Mouse (Mus musculus): ENCODE measurements around the gene Mvb12b. TPM values are rescaled to one million over a fixed set of nuclear protein-coding genes. Genes with fewer than 3 reads are reported as not detected.
A peak's percentile ranks its signal among the peaks of the same experiment; 100 is the strongest.
"Not testable (repeated sequence)": the region's sequence is repeated elsewhere in the genome, so short reads cannot be mapped to it uniquely, and the experiment has no call there.

The Mvb12b gene
- polyA plus RNA-seq, 1 experiment: 49.9 TPM

DNA sequence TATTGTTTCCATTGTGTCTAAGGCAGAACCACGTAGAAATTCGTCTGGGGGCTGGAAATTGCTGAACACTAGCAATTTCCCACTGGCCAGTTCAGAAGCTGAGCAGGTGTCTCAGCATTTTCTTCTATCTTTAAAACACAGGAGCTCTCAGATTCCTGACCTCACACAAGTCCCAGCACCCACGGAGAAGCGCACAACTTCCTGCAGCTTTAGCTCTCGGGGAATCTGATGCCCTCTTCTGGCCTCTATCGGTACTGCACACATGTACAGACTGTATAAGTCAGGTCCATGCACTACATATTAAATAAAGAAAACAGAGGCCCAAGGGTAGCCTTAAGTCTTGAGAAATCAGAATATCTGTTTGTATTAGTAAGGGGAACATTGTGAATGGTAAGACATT lies 30.6 kb upstream of the Mvb12b start:
- DNase-seq: peak; percentile 46

DNA sequence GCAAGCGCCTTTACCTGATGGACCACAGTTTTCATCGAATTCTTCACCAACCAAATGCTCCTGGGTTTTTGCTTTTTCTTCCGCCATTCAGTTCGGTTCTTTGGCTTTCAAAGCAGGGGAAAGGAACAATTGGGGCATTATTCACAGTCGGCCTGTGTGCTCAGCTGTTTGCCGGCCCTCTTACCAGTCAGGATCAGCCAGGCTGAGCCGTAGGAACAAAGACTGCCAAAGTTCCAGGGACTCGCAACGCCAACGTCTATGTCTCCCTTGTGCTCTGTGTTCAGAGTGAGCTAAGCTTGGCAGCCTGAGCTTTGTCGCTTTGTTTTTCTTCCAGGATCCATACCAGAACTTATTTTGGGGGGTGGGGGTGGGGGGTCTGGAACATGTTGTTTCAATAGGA lies 28.9 kb upstream of the Mvb12b start:
- TF ChIP-seq POLR2A (IDR thresholded peaks at IDR 0.05; ENCODE audit: borderline replicate concordance, extremely low read depth, low read depth, low read length) (no peak), CTCF (IDR thresholded peaks at IDR 0.05; ENCODE audit: insufficient read depth, low read length) (no peak)
- WGBS: 71% methylated on average over 11 of the region's 11 CpGs
- DNase-seq: no peak
- no peaks in the 10 kb centered on the region for H3K4me1 ChIP-seq (ENCODE audit: control insufficient read depth, insufficient read depth, low read length)
- H3K4me3 ChIP-seq (replicated peaks; ENCODE audit: extremely low read depth, low read depth, low read length): no peak overlapping the region

More for the DNA sequence above, 30.6 kb upstream of the Mvb12b start:
- H3K4me3 ChIP-seq (replicated peaks; ENCODE audit: extremely low read depth, low read depth, low read length): no peak overlapping the region
- no peaks in the 10 kb centered on the region for H3K4me1 ChIP-seq (ENCODE audit: control insufficient read depth, insufficient read depth, low read length)
- no peak for TF ChIP-seq POLR2A (IDR thresholded peaks at IDR 0.05; ENCODE audit: borderline replicate concordance, extremely low read depth, low read depth, low read length)
- peak; percentile 61 for TF ChIP-seq CTCF (IDR thresholded peaks at IDR 0.05; ENCODE audit: insufficient read depth, low read length)
- 55% methylated on average over 6 of the region's 6 CpGs for WGBS

DNA sequence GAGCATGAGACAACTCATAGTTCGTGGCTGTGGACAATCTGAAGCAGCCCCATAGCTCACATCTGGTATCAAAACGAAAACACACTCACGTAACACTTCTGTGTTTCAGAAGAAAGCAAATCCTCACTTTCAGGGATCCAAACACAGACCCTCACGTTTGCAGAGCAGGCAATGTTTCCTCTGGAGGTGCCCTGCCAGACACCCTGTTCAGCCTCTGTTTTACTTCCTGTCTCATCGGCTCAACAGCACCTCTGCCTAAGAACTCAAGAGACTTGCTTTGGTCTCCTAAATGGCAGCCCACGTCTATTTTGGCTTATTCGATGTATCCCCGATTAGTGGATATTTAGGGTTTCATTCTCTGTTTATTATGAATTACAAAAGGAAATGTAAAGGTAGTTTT lies 27.3 kb upstream of the Mvb12b start:
- Histone ChIP-seq H3K4me3 (replicated peaks; ENCODE audit: extremely low read depth, low read depth, low read length) (no peak overlapping the region), H3K4me1 (ENCODE audit: control insufficient read depth, insufficient read depth, low read length) (no peaks in the 10 kb centered on the region)
- TF ChIP-seq CTCF (IDR thresholded peaks at IDR 0.05; ENCODE audit: insufficient read depth, low read length) (no peak), POLR2A (IDR thresholded peaks at IDR 0.05; ENCODE audit: borderline replicate concordance, extremely low read depth, low read depth, low read length) (no peak)
- 54% methylated on average over 8 of the region's 8 CpGs for WGBS
- no peak for DNase-seq

DNA sequence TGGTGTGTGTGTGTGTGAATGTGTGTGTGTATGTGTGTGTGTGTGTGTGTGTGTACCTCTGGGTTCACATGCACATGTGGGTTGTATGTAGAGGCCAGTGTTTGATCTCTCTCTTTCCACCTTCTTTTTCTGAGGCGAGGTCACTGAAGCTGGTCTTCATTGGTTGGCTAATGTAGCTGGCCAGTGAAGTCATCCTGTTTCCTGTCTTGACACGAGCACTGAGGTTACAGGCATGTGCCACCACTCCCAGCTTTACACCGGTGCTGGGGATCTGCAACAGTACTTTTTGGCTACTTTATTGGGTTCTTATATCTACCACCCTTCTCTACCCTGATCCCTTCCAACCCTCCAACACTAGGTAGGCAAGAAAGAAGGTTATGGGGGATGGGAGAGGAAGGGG lies 26.6 kb upstream of the Mvb12b start:
- no peak for DNase-seq
- TF ChIP-seq POLR2A (IDR thresholded peaks at IDR 0.05; ENCODE audit: borderline replicate concordance, extremely low read depth, low read depth, low read length) (no peak), CTCF (IDR thresholded peaks at IDR 0.05; ENCODE audit: insufficient read depth, low read length) (no peak)
- no peak overlapping the region for H3K4me3 ChIP-seq (replicated peaks; ENCODE audit: extremely low read depth, low read depth, low read length)
- 46% methylated on average over 3 of the region's 3 CpGs for WGBS
- H3K4me1 ChIP-seq (ENCODE audit: control insufficient read depth, insufficient read depth, low read length): no peaks in the 10 kb centered on the region

DNA sequence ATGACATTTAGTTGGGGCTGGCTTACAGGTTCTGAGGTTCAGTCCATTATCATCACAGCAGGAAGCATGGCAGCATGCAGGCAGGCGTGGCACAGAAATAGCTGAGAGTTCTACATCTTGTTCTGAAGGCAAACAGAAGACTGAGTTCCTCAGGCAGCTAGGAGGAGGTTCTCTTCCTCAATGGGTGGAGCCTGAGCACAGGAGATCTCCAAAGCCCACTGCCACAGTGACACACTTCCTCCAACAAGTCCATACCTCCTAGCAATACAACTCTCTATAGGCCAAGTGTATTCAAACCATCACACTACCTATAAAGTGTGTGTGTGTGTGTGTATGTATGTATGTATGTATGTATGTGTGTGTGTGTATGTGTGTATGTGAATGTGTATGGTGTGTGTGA lies 25.9 kb upstream of the Mvb12b start:
- not testable (repeated sequence) for H3K4me1 ChIP-seq (ENCODE audit: control insufficient read depth, insufficient read depth, low read length); H3K4me3 ChIP-seq (replicated peaks; ENCODE audit: extremely low read depth, low read depth, low read length); DNase-seq
- 45% methylated on average over 1 of the region's 1 CpGs for WGBS

DNA sequence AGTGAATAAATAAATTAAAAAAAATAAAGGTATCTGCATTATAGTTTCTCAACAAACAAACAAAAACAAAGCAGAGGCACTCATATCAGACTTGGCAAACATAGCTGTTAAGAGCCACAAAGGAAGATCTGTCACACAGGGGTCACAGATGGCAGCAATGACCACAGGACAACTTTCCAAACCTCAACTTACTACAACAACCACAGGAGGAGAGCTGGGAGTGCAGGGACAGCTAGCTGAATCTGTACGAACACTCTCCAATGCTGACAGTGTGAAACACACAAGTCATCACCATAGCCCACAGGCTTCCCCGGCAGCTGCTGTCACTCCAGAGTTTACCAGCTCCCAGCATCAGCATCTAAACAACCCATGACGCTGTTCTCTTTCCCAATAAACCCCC lies 25.0 kb upstream of the Mvb12b start:
- no peak overlapping the region for H3K4me3 ChIP-seq (replicated peaks; ENCODE audit: extremely low read depth, low read depth, low read length)
- peaks cover 1% of the 10 kb centered on the region; the same call in 1 of the 2 replicates for H3K4me1 ChIP-seq (ENCODE audit: control insufficient read depth, insufficient read depth, low read length)
- no peak for TF ChIP-seq POLR2A (IDR thresholded peaks at IDR 0.05; ENCODE audit: borderline replicate concordance, extremely low read depth, low read depth, low read length)
- TF ChIP-seq CTCF (IDR thresholded peaks at IDR 0.05; ENCODE audit: insufficient read depth, low read length): no peak
- DNase-seq: no peak
- WGBS: 83% methylated on average over 3 of the region's 3 CpGs

DNA sequence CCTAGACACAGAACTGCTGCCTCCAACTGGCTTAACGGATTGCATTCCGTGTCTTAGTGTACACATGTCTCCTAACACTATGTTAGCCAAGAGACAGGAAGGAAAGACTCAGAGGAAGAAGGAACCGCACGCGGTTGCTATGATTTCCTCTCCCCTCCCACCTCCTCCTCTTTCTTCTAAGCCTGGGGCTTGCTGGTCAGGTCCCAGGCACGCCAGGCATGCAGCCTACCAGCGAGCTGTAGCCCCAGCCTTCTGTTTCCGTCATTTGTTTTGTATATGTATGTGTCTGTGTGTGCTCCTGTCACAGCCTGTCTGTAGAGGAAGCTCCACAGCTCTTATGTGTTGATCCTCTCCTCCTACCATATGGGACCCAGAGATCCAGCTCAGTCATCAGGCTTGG lies 20.6 kb upstream of the Mvb12b start:
- 5% methylated on average over 8 of the region's 8 CpGs for WGBS
- TF ChIP-seq POLR2A (IDR thresholded peaks at IDR 0.05; ENCODE audit: borderline replicate concordance, extremely low read depth, low read depth, low read length): no peak
- no peak for TF ChIP-seq CTCF (IDR thresholded peaks at IDR 0.05; ENCODE audit: insufficient read depth, low read length)
- peak; percentile 10 for DNase-seq
- Histone ChIP-seq H3K4me3 (replicated peaks; ENCODE audit: extremely low read depth, low read depth, low read length) (no peak overlapping the region), H3K4me1 (ENCODE audit: control insufficient read depth, insufficient read depth, low read length) (peaks cover 3% of the 10 kb centered on the region; the same call in 1 of the 2 replicates)

DNA sequence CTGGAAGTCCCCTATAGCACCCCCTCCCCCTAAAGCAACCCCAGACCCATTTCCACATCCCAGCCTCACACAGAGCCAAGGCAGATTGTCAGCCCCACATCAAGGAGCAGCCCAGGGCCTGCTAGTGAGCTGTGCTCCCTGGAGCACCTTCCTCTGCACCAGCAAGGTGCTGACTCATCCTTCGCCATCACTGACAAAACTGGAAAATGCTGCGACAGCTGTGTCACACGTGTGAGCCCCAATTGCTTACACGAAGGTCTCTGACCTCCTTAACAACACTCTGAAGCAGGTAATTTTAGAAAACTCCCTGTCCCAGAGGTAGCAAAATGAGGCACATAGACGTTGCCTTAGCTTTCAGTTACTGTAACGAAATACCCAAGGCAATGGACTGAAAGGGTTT lies 19.4 kb upstream of the Mvb12b start:
- no peak for DNase-seq
- H3K4me1 ChIP-seq (ENCODE audit: control insufficient read depth, insufficient read depth, low read length): peaks cover 3% of the 10 kb centered on the region; the same call in 1 of the 2 replicates
- no peak overlapping the region for H3K4me3 ChIP-seq (replicated peaks; ENCODE audit: extremely low read depth, low read depth, low read length)
- 89% methylated on average over 6 of the region's 6 CpGs for WGBS
- TF ChIP-seq POLR2A (IDR thresholded peaks at IDR 0.05; ENCODE audit: borderline replicate concordance, extremely low read depth, low read depth, low read length) (no peak), CTCF (IDR thresholded peaks at IDR 0.05; ENCODE audit: insufficient read depth, low read length) (no peak)

DNA sequence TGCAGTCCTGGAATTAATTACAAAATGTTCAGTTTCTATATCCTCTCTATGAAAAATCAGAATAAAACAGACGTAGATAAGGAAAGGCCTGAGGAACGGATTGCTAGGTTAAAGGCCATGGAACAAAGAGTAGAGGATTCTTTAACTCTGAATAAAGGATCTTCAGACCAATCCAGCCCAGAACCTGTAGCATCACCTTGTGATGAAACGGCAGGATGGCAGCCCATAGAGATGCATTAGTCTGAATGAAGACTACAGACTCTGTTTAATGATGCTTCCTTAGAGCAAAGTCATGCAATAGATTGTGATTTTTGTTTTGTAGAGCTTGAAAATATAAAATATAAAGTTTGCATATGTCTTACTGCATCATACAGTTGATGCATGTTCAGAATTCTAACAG lies 8.1 kb upstream of the Mvb12b start:
- no peak for DNase-seq

DNA sequence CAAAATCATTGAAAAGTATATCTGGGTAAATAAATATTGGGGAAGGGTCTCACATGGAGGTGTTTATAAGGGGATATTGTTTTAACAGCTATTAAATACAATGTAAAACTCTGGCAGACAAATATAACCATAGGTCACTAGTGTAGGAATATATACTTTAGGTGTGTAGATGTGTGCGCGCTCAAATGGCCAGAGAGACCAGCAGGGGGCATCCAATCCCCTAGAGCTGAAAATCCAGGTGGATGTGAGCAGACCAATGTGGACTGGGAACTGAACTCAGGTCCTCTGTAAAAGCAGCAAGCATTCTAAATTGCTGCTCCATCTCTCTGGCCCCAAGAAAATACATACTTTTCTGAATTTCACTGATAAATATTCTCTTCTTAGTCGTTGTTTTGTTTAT lies 5.4 kb upstream of the Mvb12b start:
- TF ChIP-seq POLR2A (IDR thresholded peaks at IDR 0.05; ENCODE audit: borderline replicate concordance, extremely low read depth, low read depth, low read length) (no peak), CTCF (IDR thresholded peaks at IDR 0.05; ENCODE audit: insufficient read depth, low read length) (peak; percentile 14; the same call in 1 of the 2 replicates)
- WGBS: 88% methylated on average over 3 of the region's 3 CpGs
- no peaks in the 10 kb centered on the region for H3K4me1 ChIP-seq (ENCODE audit: control insufficient read depth, insufficient read depth, low read length)
- H3K4me3 ChIP-seq (replicated peaks; ENCODE audit: extremely low read depth, low read depth, low read length): no peak overlapping the region
- DNase-seq: no peak

More for the DNA sequence above, 8.1 kb upstream of the Mvb12b start:
- Histone ChIP-seq H3K4me3 (replicated peaks; ENCODE audit: extremely low read depth, low read depth, low read length) (no peak overlapping the region), H3K4me1 (ENCODE audit: control insufficient read depth, insufficient read depth, low read length) (no peaks in the 10 kb centered on the region)
- WGBS: 86% methylated on average over 3 of the region's 3 CpGs
- no peak for TF ChIP-seq CTCF (IDR thresholded peaks at IDR 0.05; ENCODE audit: insufficient read depth, low read length)

DNA sequence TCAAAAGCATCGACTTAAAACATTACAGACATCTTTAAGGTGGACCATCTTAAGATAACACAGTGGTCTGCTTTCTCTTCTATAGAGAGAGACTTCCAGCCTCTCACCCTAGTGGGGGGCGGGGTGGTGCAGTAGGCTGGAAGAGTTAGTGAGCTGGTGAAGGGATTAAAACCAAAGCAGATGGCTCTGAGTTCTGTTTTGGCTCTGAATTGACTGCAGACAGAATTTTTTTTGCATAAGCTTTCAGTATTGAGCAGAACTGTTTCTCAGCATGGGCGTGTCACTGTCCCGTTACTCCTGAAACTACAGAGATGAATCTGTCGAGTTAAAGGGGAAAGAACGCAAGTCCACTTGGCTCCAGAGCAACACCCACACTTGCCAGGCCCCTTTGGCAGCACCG lies 4.6 kb upstream of the Mvb12b start:
- 52% methylated on average over 7 of the region's 7 CpGs for WGBS
- DNase-seq: no peak
- no peak for TF ChIP-seq CTCF (IDR thresholded peaks at IDR 0.05; ENCODE audit: insufficient read depth, low read length)
- TF ChIP-seq POLR2A (IDR thresholded peaks at IDR 0.05; ENCODE audit: borderline replicate concordance, extremely low read depth, low read depth, low read length): no peak
- H3K4me1 ChIP-seq (ENCODE audit: control insufficient read depth, insufficient read depth, low read length): no peaks in the 10 kb centered on the region; the same call in 1 of the 2 replicates
- no peak overlapping the region for H3K4me3 ChIP-seq (replicated peaks; ENCODE audit: extremely low read depth, low read depth, low read length)
